Mouse (Mus musculus): Measurements from ENCODE around the gene Atp8b3. TPM values are rescaled to one million over a fixed set of nuclear protein-coding genes. Genes with fewer than 3 reads are reported as not detected.

The Atp8b3 gene
- total RNA-seq, 2 experiments from 2014 or later: 0.43 TPM; not detected in 1

DNA sequence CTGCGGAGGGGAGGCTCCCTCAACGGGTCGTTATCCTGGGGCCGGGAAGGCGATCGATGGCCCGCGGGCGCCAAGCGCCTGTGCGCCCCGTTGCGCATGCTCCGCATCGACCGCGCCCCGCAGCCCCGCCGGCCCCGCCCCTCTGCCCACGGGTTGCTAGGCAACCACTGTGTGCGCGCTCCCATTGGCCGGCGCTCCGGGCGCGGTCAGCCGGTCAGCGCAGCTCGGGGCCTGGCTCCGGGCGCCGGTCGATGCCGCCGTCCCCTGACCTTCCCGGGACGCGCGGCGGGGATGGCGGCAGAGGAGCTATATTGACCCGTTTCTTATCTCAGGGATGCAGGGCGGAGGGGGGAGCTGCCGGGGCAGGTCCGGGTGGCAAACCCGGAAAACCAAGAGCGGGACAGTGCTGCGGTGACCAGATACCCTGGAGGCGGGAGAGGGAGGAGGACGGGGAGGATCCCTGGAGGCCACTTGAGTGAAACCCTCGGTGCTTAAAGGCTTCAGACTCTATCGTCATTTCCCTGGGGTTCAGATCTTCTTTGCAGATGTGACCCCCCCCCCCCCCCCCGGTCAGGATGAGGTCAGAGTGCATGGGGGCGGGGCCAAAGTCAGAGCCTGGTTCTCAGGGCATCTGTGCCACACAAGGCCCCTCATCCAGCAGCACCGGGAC is 63.5 kb downstream of the Atp8b3 start:
- peak; percentile 80 for ATAC-seq (replicated peaks; ENCODE audit: low FRiP score, poor library complexity, severe bottlenecking)

Other genes with a start within 250 kb of the Atp8b3 start
- gene Rps15, start 246.7 kb downstream of the Atp8b3 start, total RNA-seq (2015; ENCODE audit: low replicate concordance): 509 and 541 TPM in 2 replicates
- gene Rps15, start 246.7 kb downstream of the Atp8b3 start, total RNA-seq (2017; ENCODE audit: low replicate concordance): 422 and 457 TPM in 2 replicates
- gene Apc2, start 243.1 kb downstream of the Atp8b3 start, total RNA-seq (2015; ENCODE audit: low replicate concordance): not detected in 2 replicates
- gene Apc2, start 243.1 kb downstream of the Atp8b3 start, total RNA-seq (2017; ENCODE audit: low replicate concordance): 0.09 and 0.14 TPM in 2 replicates
- 6.1 and 12.7 TPM in 2 replicates for gene 2310011J03Rik, start 218.6 kb downstream of the Atp8b3 start, total RNA-seq (2015; ENCODE audit: low replicate concordance)
- gene 2310011J03Rik, start 218.6 kb downstream of the Atp8b3 start, total RNA-seq (2017; ENCODE audit: low replicate concordance): 3.5 and 3.7 TPM in 2 replicates
- 1.0 TPM in 1 of 2 replicates, not detected in the other for gene Pcsk4, start 209.6 kb downstream of the Atp8b3 start, total RNA-seq (2015; ENCODE audit: low replicate concordance)
- not detected in 2 replicates for gene Pcsk4, start 209.6 kb downstream of the Atp8b3 start, total RNA-seq (2017; ENCODE audit: low replicate concordance)
- gene Reep6, start 209.2 kb downstream of the Atp8b3 start, total RNA-seq (2015; ENCODE audit: low replicate concordance): 1.7 and 6.0 TPM in 2 replicates
- 2.0 and 4.5 TPM in 2 replicates for gene Reep6, start 209.2 kb downstream of the Atp8b3 start, total RNA-seq (2017; ENCODE audit: low replicate concordance)
- 0.21 and 0.77 TPM in 2 replicates for gene Adamtsl5, start 190.7 kb downstream of the Atp8b3 start, total RNA-seq (2015; ENCODE audit: low replicate concordance)
- 0.17 TPM in 1 of 2 replicates, not detected in the other for gene Adamtsl5, start 190.7 kb downstream of the Atp8b3 start, total RNA-seq (2017; ENCODE audit: low replicate concordance)
- gene Plk5, start 182.7 kb downstream of the Atp8b3 start, total RNA-seq (2015; ENCODE audit: low replicate concordance): not detected in 2 replicates
- not detected in 2 replicates for gene Plk5, start 182.7 kb downstream of the Atp8b3 start, total RNA-seq (2017; ENCODE audit: low replicate concordance)
- gene Mex3d, start 151.5 kb downstream of the Atp8b3 start, total RNA-seq (2015; ENCODE audit: low replicate concordance): 1.5 TPM in 1 of 2 replicates, not detected in the other
- 0.51 and 0.70 TPM in 2 replicates for gene Mex3d, start 151.5 kb downstream of the Atp8b3 start, total RNA-seq (2017; ENCODE audit: low replicate concordance)
- gene Mbd3, start 139.6 kb downstream of the Atp8b3 start, total RNA-seq (2015; ENCODE audit: low replicate concordance): 11.9 and 38.4 TPM in 2 replicates
- 10.5 and 21.3 TPM in 2 replicates for gene Mbd3, start 139.6 kb downstream of the Atp8b3 start, total RNA-seq (2017; ENCODE audit: low replicate concordance)
- 38.2 and 42.4 TPM in 2 replicates for gene Uqcr11, start 132.3 kb downstream of the Atp8b3 start, total RNA-seq (2015; ENCODE audit: low replicate concordance)
- gene Uqcr11, start 132.3 kb downstream of the Atp8b3 start, total RNA-seq (2017; ENCODE audit: low replicate concordance): 56.0 and 60.8 TPM in 2 replicates
- gene Tcf3, start 105.5 kb downstream of the Atp8b3 start, total RNA-seq (2015; ENCODE audit: low replicate concordance): 30.7 and 31.1 TPM in 2 replicates
- 27.9 and 39.6 TPM in 2 replicates for gene Tcf3, start 105.5 kb downstream of the Atp8b3 start, total RNA-seq (2017; ENCODE audit: low replicate concordance)
- gene Onecut3, start 44.3 kb downstream of the Atp8b3 start, total RNA-seq (2015; ENCODE audit: low replicate concordance): not detected in 2 replicates
- not detected in 2 replicates for gene Onecut3, start 44.3 kb downstream of the Atp8b3 start, total RNA-seq (2017; ENCODE audit: low replicate concordance)
- 18.0 and 20.2 TPM in 2 replicates for gene Rexo1, start 22.4 kb upstream of the Atp8b3 start, total RNA-seq (2015; ENCODE audit: low replicate concordance)
- 10.7 and 12.0 TPM in 2 replicates for gene Rexo1, start 22.4 kb upstream of the Atp8b3 start, total RNA-seq (2017; ENCODE audit: low replicate concordance)
- gene Klf16, start 38.2 kb upstream of the Atp8b3 start, total RNA-seq (2015; ENCODE audit: low replicate concordance): 0.96 and 1.0 TPM in 2 replicates
- gene Klf16, start 38.2 kb upstream of the Atp8b3 start, total RNA-seq (2017; ENCODE audit: low replicate concordance): 2.3 and 4.2 TPM in 2 replicates
- 23.6 and 66.1 TPM in 2 replicates for gene Abhd17a, start 51.2 kb upstream of the Atp8b3 start, total RNA-seq (2015; ENCODE audit: low replicate concordance)
- 2.0 and 7.7 TPM in 2 replicates for gene Abhd17a, start 51.2 kb upstream of the Atp8b3 start, total RNA-seq (2017; ENCODE audit: low replicate concordance)
- gene Scamp4, start 63.7 kb upstream of the Atp8b3 start, total RNA-seq (2015; ENCODE audit: low replicate concordance): 7.3 and 14.0 TPM in 2 replicates
- gene Scamp4, start 63.7 kb upstream of the Atp8b3 start, total RNA-seq (2017; ENCODE audit: low replicate concordance): 2.6 and 3.1 TPM in 2 replicates
- gene Adat3, start 63.8 kb upstream of the Atp8b3 start, total RNA-seq (2015; ENCODE audit: low replicate concordance): not detected in 2 replicates
- gene Adat3, start 63.8 kb upstream of the Atp8b3 start, total RNA-seq (2017; ENCODE audit: low replicate concordance): 0.94 TPM in 1 of 2 replicates, not detected in the other
- 0.21 TPM in 1 of 2 replicates, not detected in the other for gene Gm49322, start 66.9 kb upstream of the Atp8b3 start, total RNA-seq (2015; ENCODE audit: low replicate concordance)
- gene Gm49322, start 66.9 kb upstream of the Atp8b3 start, total RNA-seq (2017; ENCODE audit: low replicate concordance): not detected in 2 replicates
- gene Csnk1g2, start 83.7 kb upstream of the Atp8b3 start, total RNA-seq (2015; ENCODE audit: low replicate concordance): 25.5 and 25.6 TPM in 2 replicates
- gene Csnk1g2, start 83.7 kb upstream of the Atp8b3 start, total RNA-seq (2017; ENCODE audit: low replicate concordance): 28.2 and 28.9 TPM in 2 replicates
- 5.6 and 6.1 TPM in 2 replicates for gene Btbd2, start 117.9 kb upstream of the Atp8b3 start, total RNA-seq (2015; ENCODE audit: low replicate concordance)
- 5.6 and 11.4 TPM in 2 replicates for gene Btbd2, start 117.9 kb upstream of the Atp8b3 start, total RNA-seq (2017; ENCODE audit: low replicate concordance)
- 40.2 and 47.4 TPM in 2 replicates for gene Mknk2, start 139.0 kb upstream of the Atp8b3 start, total RNA-seq (2015; ENCODE audit: low replicate concordance)
- gene Mknk2, start 139.0 kb upstream of the Atp8b3 start, total RNA-seq (2017; ENCODE audit: low replicate concordance): 28.4 and 40.8 TPM in 2 replicates
- 13.4 and 25.6 TPM in 2 replicates for gene Mob3a, start 162.9 kb upstream of the Atp8b3 start, total RNA-seq (2015; ENCODE audit: low replicate concordance)
- gene Mob3a, start 162.9 kb upstream of the Atp8b3 start, total RNA-seq (2017; ENCODE audit: low replicate concordance): 11.0 and 18.2 TPM in 2 replicates
- 8.6 and 9.8 TPM in 2 replicates for gene Izumo4, start 163.1 kb upstream of the Atp8b3 start, total RNA-seq (2015; ENCODE audit: low replicate concordance)
- 1.3 and 2.2 TPM in 2 replicates for gene Izumo4, start 163.1 kb upstream of the Atp8b3 start, total RNA-seq (2017; ENCODE audit: low replicate concordance)
- gene Ap3d1, start 203.1 kb upstream of the Atp8b3 start, total RNA-seq (2015; ENCODE audit: low replicate concordance): 12.5 and 27.6 TPM in 2 replicates
- gene Ap3d1, start 203.1 kb upstream of the Atp8b3 start, total RNA-seq (2017; ENCODE audit: low replicate concordance): 25.9 and 30.5 TPM in 2 replicates
- 10.9 and 15.6 TPM in 2 replicates for gene Dot1l, start 216.1 kb upstream of the Atp8b3 start, total RNA-seq (2015; ENCODE audit: low replicate concordance)
- 8.0 and 22.9 TPM in 2 replicates for gene Dot1l, start 216.1 kb upstream of the Atp8b3 start, total RNA-seq (2017; ENCODE audit: low replicate concordance)